Mouse (Mus musculus) neural tube, embryonic 15.5 days (tissue): ENCODE measurements around the gene Rpn2. TPM values are rescaled to one million over a fixed set of nuclear protein-coding genes. Genes with fewer than 3 reads are reported as not detected.
A peak's percentile ranks its signal among the peaks of the same experiment; 100 is the strongest.

Source experiments
- ATAC-seq: fragments of 200-750 bp; cut with Nextera tagmentation; 2 replicates; pipeline ENCODE4 v1.8.0; 2017; ENCODE audit warnings: mild to moderate bottlenecking, moderate TSS enrichment, moderate library complexity; ENCODE audit not compliant: low FRiP score
- H3K27ac ChIP-seq: fragments of 300-500 bp; sonication (generic); replicated peaks from 2 replicates; pipeline ENCODE4 v1.5.1; 2015; ENCODE audit warnings: mild to moderate bottlenecking, inconsistent platforms
- H3K27me3 ChIP-seq: fragments of 300-500 bp; sonication (generic); replicated peaks from 2 replicates; pipeline ENCODE4 v1.6.1; 2015; ENCODE audit warnings: inconsistent platforms
- H3K36me3 ChIP-seq: fragments of 300-500 bp; sonication (generic); 2 replicates; pipeline ENCODE4 v1.6.1; 2015; ENCODE audit warnings: inconsistent platforms
- H3K4me1 ChIP-seq: fragments of 300-500 bp; sonication (generic); 2 replicates; pipeline ENCODE4 v1.6.1; 2015; ENCODE audit warnings: inconsistent platforms
- H3K4me2 ChIP-seq: fragments of 300-500 bp; sonication (generic); 2 replicates; pipeline ENCODE4 v1.6.1; 2015; ENCODE audit warnings: inconsistent platforms, mild to moderate bottlenecking, moderate library complexity
- H3K4me3 ChIP-seq: fragments of 300-500 bp; sonication (generic); replicated peaks from 2 replicates; pipeline ENCODE4 v1.5.1; 2015; ENCODE audit warnings: mild to moderate bottlenecking, inconsistent platforms
- H3K9ac ChIP-seq: fragments of 300-500 bp; sonication (generic); replicated peaks from 2 replicates; pipeline ENCODE4 v1.6.1; 2015; ENCODE audit warnings: mild to moderate bottlenecking, inconsistent platforms
- H3K9me3 ChIP-seq: fragments of 300-500 bp; sonication (generic); replicated peaks from 2 replicates; pipeline ENCODE4 v1.6.1; 2016; ENCODE audit warnings: inconsistent platforms
- WGBS: fragments of 180-500 bp; shearing (Covaris S2); methylation state at CpG from one replicate; pipeline ENCODE4 v1.1.7; 2015; ENCODE audit warnings: mixed read lengths; 5-methylcytosine and 5-hydroxymethylcytosine counted together
- polyA plus RNA-seq: library from polyadenylated mRNA; unstranded; fragments of >200 nt; fragmentation: Nextera tagmentation; extraction: Ambion mirVana; gene quantifications from 2 replicates; pipeline ENCODE4 v1.2.1, GENCODE M21; 2015

Gene Rpn2
- polyA plus RNA-seq, 1 experiment from 2014 or later = 225 TPM

- Histone ChIP-seq H3K9me3 (no peaks in the 10 kb centered on the region), H3K4me2 (no peak overlapping the region), H3K4me3 (no peak overlapping the region), H3K4me1 (peaks cover 10% of the 10 kb centered on the region), H3K36me3 (no peaks in the 10 kb centered on the region), H3K27ac (no peak overlapping the region), H3K9ac (no peak overlapping the region), H3K27me3 (no peaks in the 10 kb centered on the region)
- WGBS = 94% methylated on average over 3 of the region's 3 CpGs
- ATAC-seq = no peak
Measured at GRCm38 (mm10) chr2:157363031-157363430, 84.2 kb downstream of the Rpn2 start.

GRCm38 (mm10) chr2:157366762-157367161 lies 87.9 kb downstream of the Rpn2 start:
- H3K27me3 ChIP-seq = no peaks in the 10 kb centered on the region
- H3K9ac ChIP-seq = 0 out of 2 replicates have a peak overlapping the region, but pooled peaks have one; percentile 86
- no peak for ATAC-seq
- H3K36me3 ChIP-seq = no peaks in the 10 kb centered on the region
- H3K4me3 ChIP-seq = peak overlapping the region; percentile 82; the same call in 1 of the 2 replicates
- peaks cover 32% of the 10 kb centered on the region for H3K4me1 ChIP-seq
- no peaks in the 10 kb centered on the region for H3K9me3 ChIP-seq
- peak overlapping the region; percentile 80 for H3K4me2 ChIP-seq
- WGBS = 87% methylated on average over 9 of the region's 9 CpGs
- peak overlapping the region; percentile 92; the same call in 1 of the 2 replicates for H3K27ac ChIP-seq

- H3K9me3 ChIP-seq = no peaks in the 10 kb centered on the region
- H3K36me3 ChIP-seq = no peaks in the 10 kb centered on the region
- peak within 1 kb of the TSS; percentile 82 for H3K4me3 ChIP-seq
- H3K4me2 ChIP-seq = peak within 1 kb of the TSS; percentile 80
- H3K9ac ChIP-seq = peak within 1 kb of the TSS; percentile 86
- H3K27me3 ChIP-seq = no peaks in the 10 kb centered on the region
- 4% methylated on average over 42 of the region's 42 CpGs for WGBS
- H3K27ac ChIP-seq = peak within 1 kb of the TSS; percentile 92
- peak; percentile 87 for ATAC-seq
- peaks cover 33% of the 10 kb centered on the region for H3K4me1 ChIP-seq
Measured at GRCm38 (mm10) chr2:157367184-157367893, 88.5 kb downstream of the Rpn2 start, which contains the start of gene Manbal. TSS of gene Manbal (plus strand) at chr2:157367594.

GRCm38 (mm10) chr2:157367991-157368390 lies 89.2 kb downstream of the Rpn2 start:
- WGBS = 5% methylated on average over 13 of the region's 13 CpGs
- peak; percentile 58 for ATAC-seq
- no peaks in the 10 kb centered on the region for H3K27me3 ChIP-seq

GRCm38 (mm10) chr2:157371696-157372095 lies 92.9 kb downstream of the Rpn2 start:
- no peaks in the 10 kb centered on the region for H3K9me3 ChIP-seq
- peaks cover 59% of the 10 kb centered on the region for H3K4me1 ChIP-seq
- 77% methylated on average over 6 of the region's 6 CpGs for WGBS
- H3K4me3 ChIP-seq = no peak overlapping the region
- no peak overlapping the region for H3K9ac ChIP-seq
- ATAC-seq = no peak
- H3K27ac ChIP-seq = no peak overlapping the region
- H3K36me3 ChIP-seq = no peaks in the 10 kb centered on the region
- no peaks in the 10 kb centered on the region for H3K27me3 ChIP-seq
- H3K4me2 ChIP-seq = no peak overlapping the region

More at GRCm38 (mm10) chr2:157367991-157368390, 89.2 kb downstream of the Rpn2 start:
- H3K4me1 ChIP-seq = peaks cover 36% of the 10 kb centered on the region
- peak overlapping the region; percentile 80 for H3K4me2 ChIP-seq
- H3K27ac ChIP-seq = peak overlapping the region; percentile 92
- peak overlapping the region; percentile 86 for H3K9ac ChIP-seq
- no peaks in the 10 kb centered on the region for H3K9me3 ChIP-seq
- no peaks in the 10 kb centered on the region for H3K36me3 ChIP-seq
- H3K4me3 ChIP-seq = peak overlapping the region; percentile 82

GRCm38 (mm10) chr2:157373681-157374080 lies 94.9 kb downstream of the Rpn2 start:
- H3K9me3 ChIP-seq = no peaks in the 10 kb centered on the region
- no peak overlapping the region for H3K4me3 ChIP-seq
- ATAC-seq = no peak
- H3K9ac ChIP-seq = no peak overlapping the region
- H3K36me3 ChIP-seq = no peaks in the 10 kb centered on the region
- no peak overlapping the region for H3K4me2 ChIP-seq
- 81% methylated on average over 3 of the region's 3 CpGs for WGBS
- no peak overlapping the region for H3K27ac ChIP-seq
- H3K27me3 ChIP-seq = no peaks in the 10 kb centered on the region
- peaks cover 48% of the 10 kb centered on the region for H3K4me1 ChIP-seq

GRCm38 (mm10) chr2:157375051-157375450 lies 96.2 kb downstream of the Rpn2 start:
- no peak for ATAC-seq
- Histone ChIP-seq H3K4me3 (no peak overlapping the region), H3K4me1 (peaks cover 38% of the 10 kb centered on the region), H3K27ac (no peak overlapping the region), H3K36me3 (peaks cover 8% of the 10 kb centered on the region; the same call in 1 of the 2 replicates), H3K27me3 (no peaks in the 10 kb centered on the region), H3K9ac (no peak overlapping the region), H3K4me2 (0 out of 2 replicates have a peak overlapping the region, but pooled peaks have one; percentile 44), H3K9me3 (no peaks in the 10 kb centered on the region)
- WGBS = 41% methylated on average over 8 of the region's 8 CpGs

Other genes with a start within 250 kb of the Rpn2 start
- gene Soga1, start 199.8 kb upstream of the Rpn2 start, polyA plus RNA-seq = 3.3 and 4.9 TPM in 2 replicates
- 0.43 TPM in 1 of 2 replicates, not detected in the other for gene Tldc2, start 192.0 kb upstream of the Rpn2 start, polyA plus RNA-seq
- gene Samhd1, start 143.8 kb upstream of the Rpn2 start, polyA plus RNA-seq = 11.9 and 14.6 TPM in 2 replicates
- gene Rbl1, start 74.5 kb upstream of the Rpn2 start, polyA plus RNA-seq = 4.9 and 9.2 TPM in 2 replicates
- gene Mroh8, start 532 bp downstream of the Rpn2 start, polyA plus RNA-seq = 0.44 and 0.46 TPM in 2 replicates
- gene Ghrh, start 68.5 kb downstream of the Rpn2 start, polyA plus RNA-seq = 1.8 TPM in 1 of 2 replicates, not detected in the other
- gene Manbal, start 88.6 kb downstream of the Rpn2 start, polyA plus RNA-seq = 110 and 112 TPM in 2 replicates
- 25.4 and 33.0 TPM in 2 replicates for gene Src, start 139.4 kb downstream of the Rpn2 start, polyA plus RNA-seq